Mouse (Mus musculus) gastrocnemius, postnatal 36 days (tissue): ENCODE data around the gene Ddx46. TPM values are rescaled to one million over a fixed set of nuclear protein-coding genes. Genes with fewer than 3 reads are reported as not detected.
A peak's percentile ranks its signal among the peaks of the same experiment; 100 is the strongest.
"Not testable (repeated sequence)": the region's sequence is repeated elsewhere in the genome, so short reads cannot be mapped to it uniquely, and the experiment has no call there.

ENCODE experiments used
- DNase-seq, 2 experiments: peaks; one replicate each; pipeline ENCODE4 v3.0.0; 2022
- intact Hi-C: fragments of 180-260 bp; cut with DNase I; formaldehyde crosslinking; loops from one replicate; pipeline ENCODE4 v1.15.1; 2025
- long read RNA-seq, 2 experiments: library from polyadenylated mRNA; stranded (forward); transcript quantifications; one replicate each; pipeline ENCODE4 v2.0.0; 2021
- total RNA-seq, 2 experiments: library from RNA; stranded (reverse); gene quantifications; 2 replicates each; pipeline ENCODE4 v1.2.3; 2021

Gene Ddx46
- total RNA-seq = 10 to 100 TPM; 17.7 to 19.8 TPM
- long read RNA-seq, experiment 1, full-length matches to known transcripts = 2 of 6 reads
- long read RNA-seq, experiment 1, partial matches to known transcripts = 2 of 6 reads
- long read RNA-seq, experiment 1, other reads (novel, unspliced or antisense) = 2 of 6 reads
- long read RNA-seq, experiment 2, full-length matches to known transcripts = 3 of 11 reads
- long read RNA-seq, experiment 2, partial matches to known transcripts = 0 of 11 reads
- long read RNA-seq, experiment 2, other reads (novel, unspliced or antisense) = 8 of 11 reads

DNA sequence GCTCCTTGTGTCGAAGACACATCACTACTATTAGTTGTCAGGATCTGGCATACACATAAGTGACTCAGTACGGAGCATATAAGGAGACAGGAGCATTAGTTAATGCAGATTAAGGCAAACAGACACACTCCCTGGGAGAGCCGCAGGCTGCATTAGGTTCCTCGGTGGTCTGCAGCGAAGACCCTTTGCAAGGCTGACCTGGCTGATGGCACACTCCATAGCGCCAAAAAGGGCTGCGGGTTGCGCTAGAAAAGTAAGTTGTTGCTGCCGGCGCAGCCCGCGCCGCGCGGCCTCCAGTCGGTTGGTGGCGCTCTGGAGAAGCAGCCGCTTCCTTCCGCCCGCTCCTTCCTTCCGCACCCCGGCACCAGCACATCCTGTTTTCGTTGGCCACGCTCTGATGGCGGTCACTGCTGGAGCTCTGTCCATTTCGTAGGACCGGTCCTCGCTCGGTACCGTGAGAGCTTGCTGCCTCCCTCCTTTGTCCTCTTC, at the start of gene Ddx46:
Ddx46 (plus strand) TSS at position 389 of the 489 bp plus-strand sequence.
- peak; percentile 83 to 86 for DNase-seq
- intact Hi-C loops = no loop called here

DNA sequence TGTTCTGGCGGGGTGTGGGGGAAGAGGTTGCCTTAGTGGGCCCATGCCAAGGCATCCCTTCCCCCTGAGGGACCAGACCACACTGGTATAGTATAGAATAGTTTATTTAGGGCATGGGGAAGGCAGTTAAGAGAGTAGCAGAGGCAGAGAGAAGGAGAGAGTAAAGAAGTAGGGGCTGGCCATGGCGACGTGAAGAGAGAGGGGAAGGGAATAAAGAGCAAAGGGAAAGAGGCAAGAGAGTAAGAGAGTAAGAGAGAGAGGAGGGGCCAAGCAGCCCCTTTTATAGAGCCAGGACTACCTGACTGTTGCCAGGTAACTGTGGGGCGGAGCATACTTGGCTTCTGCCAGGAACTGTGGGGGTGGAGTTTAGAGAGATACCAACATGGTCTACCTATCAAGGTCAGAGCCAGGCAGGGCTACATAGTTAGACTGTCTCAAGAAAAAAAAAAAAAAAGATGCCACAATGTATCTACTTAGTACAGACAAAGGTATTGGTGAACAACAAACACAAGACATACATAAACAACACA, 42.8 kb upstream of the Ddx46 start:
- intact Hi-C loops = no loop called here
- DNase-seq = no peak

DNA sequence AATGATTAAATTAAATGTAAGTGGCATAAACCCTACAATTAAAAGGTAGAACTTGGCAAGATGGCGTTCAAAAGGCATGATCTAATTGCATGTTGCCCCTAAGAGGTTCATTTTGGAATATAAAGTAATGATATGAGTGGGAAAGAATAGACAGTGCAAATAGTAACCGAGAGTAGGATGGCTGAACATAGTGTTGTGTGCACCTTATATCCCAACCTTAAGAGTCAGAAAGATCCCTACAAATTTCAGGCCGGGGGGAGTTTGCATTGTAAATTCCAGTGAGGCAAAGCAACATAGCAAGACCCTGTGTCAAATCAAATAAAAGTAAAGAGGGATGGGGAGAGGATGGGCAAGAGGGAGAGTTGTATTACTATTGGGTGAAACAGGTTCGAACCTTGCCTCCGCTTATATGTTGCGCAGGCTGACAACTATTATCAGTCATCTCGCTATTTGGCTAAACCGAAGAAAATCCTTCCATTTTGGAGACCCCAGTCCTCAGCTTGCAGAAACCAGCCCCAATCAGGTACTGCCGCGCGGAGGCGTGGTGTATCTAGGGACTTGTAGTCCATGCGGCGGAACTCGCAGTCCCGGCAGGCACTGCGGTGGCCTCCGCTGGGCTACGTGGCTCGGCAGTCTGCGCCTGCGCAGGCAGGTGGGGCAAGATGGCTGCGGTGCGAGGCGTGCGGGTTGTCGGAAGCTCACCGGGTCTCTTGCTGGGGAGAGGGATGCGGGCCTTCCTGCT, 42.1 kb upstream of the Ddx46 start:
- intact Hi-C loops = no loop called here
- peak; percentile 91 to 94 for DNase-seq

DNA sequence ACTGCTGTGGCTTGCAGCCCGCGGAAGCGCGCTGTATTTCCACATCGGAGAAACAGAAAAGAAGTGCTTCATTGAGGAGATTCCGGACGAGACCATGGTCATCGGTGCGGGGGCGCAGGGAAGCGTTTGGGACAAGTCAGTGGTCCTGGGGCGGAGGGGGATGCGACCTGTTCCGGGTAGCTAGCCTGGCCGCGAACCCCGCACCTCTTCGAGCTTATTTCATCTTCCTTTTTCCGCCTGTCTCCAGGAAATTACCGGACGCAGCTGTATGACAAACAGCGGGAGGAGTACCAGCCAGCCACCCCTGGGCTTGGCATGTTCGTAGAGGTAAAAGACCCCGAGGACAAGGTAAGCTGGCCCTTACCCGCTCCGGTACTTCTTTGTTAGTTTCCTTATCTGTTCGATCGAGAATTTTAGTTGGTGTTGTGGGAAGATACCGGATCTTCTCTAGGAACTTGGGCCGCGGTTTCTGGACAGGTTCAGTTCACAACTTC, 41.5 kb upstream of the Ddx46 start:
- intact Hi-C loops = no loop called here
- no peak for DNase-seq

DNA sequence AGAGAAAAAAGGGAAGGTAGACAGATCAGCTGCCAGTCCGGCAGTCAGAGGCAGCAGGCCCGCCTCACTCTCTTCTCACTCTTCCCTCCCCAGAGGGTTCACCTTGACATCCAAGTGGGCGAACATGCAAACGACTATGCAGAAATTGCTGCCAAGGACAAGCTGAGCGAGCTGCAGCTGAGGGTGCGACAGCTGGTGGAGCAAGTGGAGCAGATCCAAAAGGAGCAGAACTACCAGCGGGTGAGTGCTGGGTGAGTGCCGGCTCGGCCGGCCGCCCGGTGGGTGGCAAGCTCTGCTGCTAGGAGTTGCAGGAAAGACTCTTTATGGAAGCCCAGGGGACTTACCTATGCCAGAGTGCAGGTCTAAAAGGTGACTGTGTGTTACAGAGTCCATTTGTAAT, 39.5 kb upstream of the Ddx46 start:
- intact Hi-C loops = no loop called here
- peak in 1 of 2 experiments; percentile 43 for DNase-seq

DNA sequence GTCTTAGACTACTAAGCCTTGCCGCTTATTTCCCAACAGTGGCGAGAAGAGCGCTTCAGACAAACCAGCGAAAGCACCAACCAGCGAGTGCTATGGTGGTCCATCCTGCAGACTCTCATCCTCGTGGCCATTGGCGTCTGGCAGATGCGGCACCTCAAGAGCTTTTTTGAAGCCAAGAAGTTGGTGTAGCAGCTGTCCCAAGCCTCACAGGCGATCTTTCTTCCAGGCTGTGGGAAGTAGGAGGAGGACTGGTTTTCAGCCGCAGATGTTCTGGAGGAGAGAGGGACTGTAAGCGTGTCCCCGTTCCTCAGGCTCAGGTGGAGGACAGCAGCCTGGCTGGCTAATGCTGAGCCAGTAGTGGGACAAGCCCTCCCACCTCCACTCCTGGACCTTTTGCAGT, 38.0 kb upstream of the Ddx46 start:
- DNase-seq = no peak
- intact Hi-C loops = no loop called here

DNA sequence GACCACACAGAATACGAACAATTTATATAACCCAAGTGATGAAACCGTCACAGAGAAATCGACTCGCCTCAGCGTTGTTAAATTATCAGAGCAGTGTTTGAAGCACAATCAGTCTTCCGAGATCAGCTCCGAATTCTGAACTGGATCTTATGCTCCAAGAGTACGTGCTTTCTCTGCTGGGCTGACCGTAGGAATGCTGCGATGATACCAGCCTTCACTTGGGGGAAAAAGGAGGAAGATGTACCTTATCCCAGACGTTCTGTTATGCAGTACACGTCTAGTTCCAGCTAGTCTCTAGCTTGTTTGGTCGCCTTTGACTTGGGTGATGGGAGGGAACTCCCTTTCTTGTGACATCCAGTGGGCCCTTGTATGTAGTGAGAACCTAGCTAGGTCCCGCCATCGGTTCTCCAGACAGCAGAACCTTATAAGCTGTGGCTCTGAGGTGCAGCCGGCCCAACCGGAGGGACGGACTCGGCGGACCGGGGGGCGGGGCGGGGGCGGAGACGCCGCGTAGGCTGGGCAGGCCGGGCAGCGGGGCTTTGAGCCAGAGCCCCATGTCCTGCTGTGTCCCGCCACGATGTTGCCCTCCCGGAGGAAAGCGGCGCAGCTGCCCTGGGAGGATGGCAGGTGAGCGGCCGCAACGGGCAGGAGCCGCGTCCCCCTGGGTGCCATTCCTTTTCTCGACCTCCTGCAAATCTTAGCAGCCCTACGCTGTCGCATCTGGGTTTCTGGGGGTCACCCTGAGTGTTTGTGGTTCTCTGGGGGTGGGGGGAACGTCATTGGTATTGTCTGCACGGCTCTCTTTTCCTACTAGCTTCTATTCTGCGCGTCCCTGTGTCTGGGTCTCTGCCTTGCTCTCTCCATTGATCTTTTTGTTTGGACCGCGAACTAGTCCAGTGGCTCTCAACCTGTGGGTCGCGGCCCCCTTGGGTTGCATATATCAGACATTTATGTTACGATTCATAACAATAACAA, 35.0 kb upstream of the Ddx46 start, which contains the start of gene B4galt7:
B4galt7 (plus strand) TSS at position 331 of the 975 bp plus-strand sequence.
- intact Hi-C loops = loop anchor here (5.0 kb wide), 1 partner anchor 127 kb away; the partner anchor contains the start of gene Pcbd2
- DNase-seq = peak; percentile 82 to 87

DNA sequence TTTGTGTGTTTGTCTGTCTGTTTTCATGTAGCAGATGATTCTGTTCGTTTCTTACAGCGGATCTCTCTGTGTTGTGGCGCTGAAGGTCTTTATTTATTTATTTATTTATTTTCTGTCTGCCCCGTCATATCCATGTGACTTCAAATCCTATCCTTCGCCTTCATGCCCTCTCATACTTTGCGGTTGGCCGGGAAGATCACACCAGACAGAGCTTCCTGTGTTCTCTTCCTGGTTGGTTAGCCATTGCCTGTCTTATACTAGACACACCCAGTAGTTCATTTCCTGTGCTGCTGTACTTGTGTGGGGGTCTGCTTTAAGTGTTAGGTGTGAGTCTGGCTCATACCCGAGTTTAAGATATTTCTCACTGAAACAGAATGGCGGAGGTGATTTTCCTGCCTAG, 34.2 kb upstream of the Ddx46 start:
- intact Hi-C loops = loop anchor here (5.0 kb wide), 1 partner anchor 127 kb away; the partner anchor contains the start of gene Pcbd2
- no peak for DNase-seq

DNA sequence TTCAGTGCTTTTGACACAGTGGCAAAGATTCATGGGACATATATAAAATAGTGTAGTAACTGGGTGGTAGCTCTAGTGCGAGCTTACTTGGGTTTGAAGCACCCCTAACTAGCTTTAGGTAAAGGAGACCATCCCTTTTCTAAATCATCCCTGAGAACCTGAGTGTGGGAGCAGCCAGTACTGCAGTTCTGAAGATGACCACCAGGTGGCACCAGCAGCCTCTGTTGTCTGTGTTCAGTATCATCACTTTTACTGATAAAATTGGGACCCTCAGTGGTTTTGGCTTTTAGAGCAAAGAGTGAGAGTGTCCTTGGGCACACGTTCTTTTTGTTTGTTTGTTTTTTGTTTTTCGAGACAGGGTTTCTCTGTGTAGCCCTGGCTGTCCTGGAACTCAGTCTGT, 33.2 kb upstream of the Ddx46 start:
- peak; percentile 73 to 75 for DNase-seq
- intact Hi-C loops = loop anchor here (5.0 kb wide), 1 partner anchor 126 kb away; the partner anchor contains the start of gene Pcbd2

DNA sequence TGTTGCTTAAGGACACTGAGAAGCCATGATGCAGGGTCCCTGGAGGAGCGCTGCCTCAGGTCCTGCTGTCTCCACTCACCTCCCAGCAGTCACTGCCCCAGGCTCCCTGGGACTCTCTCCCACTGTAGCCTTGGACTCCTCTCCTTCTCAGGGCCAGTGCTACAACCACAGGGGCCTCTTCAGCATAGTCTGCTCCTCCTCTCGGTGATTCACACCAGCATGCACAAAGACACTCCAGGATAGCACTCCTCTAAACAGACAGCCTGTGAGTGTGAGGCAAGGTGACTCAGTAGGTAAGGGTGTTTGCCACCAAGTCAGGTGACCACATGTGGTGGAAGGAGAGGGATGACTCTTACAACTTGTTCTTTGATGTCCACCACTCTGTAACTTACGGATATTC, 30.2 kb upstream of the Ddx46 start:
- intact Hi-C loops = loop anchor here (2.0 to 5.0 kb wide), 2 partner anchors 36 to 123 kb away; partner anchors contain the start of gene Pcbd2
- DNase-seq = no peak

DNA sequence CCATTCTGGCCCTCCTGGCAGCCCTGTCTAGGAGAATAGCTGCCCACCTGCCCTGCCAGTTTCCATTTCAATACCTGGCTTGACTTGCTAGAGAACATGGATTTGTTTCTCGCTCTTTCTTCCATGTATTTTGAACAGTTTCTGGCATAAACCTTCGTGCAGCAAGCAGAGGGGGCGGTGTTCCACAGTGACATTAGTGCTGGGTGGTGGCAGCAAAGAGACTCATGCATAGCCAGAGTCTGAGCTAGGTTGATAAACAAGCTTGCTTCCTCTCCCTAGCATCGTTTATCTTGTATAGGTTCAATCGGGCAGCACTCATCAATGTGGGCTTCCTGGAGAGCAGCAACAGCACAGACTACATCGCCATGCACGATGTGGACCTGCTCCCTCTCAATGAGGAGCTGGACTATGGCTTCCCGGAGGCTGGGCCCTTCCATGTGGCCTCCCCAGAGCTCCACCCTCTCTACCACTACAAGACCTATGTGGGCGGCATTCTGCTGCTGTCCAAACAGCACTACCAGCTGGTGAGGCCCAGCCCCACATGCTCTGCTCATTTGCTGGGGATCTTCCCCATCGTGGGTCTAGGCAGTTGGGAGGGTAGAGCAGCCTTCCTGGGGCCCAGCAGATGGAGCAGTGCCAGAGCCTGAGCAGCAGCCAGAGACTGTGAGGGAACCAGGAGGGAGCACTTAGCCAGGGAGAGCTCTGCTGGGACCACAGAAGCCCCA, 27.8 kb upstream of the Ddx46 start:
- DNase-seq = no peak
- intact Hi-C loops = no loop called here

DNA sequence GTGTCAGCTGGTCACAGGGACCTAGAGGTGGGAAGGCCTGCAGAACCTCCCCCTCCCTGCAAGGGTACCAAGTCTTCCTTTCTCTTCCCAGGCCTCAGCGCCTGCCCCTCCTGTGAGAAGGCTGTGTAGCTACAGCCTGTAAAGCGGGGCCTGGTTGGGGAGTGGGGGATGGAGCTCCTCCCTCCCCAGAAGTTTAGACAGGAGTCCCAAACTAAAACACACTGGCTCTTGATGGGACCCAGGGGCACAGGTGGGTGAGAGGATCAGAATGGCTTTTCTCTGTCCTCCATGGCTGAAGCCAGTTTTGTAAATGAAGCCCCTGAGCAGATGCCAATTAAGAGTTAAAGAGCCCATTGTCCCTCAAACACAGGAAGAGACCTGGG, 27.2 kb upstream of the Ddx46 start:
- no peak for DNase-seq
- intact Hi-C loops = no loop called here

DNA sequence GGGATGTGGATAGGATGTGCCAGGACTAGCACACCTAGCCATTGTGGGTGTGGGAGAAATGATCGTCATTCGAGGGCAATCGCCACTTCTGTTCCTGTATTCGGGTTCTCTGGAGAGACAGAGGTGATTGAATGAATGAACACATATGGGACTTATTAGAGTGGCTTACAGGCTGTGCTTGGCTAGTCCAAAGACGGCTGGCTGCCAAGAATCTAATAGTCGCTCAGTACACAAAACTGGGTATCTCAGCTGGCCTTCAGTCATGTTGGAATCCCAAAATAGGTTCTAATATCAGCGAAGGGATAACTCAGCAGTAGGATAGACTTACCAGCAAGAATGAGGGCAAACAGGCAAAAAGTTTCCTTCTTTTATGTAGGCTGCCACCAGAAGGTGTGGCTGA, 22.8 kb upstream of the Ddx46 start:
- no peak for DNase-seq
- intact Hi-C loops = no loop called here

DNA sequence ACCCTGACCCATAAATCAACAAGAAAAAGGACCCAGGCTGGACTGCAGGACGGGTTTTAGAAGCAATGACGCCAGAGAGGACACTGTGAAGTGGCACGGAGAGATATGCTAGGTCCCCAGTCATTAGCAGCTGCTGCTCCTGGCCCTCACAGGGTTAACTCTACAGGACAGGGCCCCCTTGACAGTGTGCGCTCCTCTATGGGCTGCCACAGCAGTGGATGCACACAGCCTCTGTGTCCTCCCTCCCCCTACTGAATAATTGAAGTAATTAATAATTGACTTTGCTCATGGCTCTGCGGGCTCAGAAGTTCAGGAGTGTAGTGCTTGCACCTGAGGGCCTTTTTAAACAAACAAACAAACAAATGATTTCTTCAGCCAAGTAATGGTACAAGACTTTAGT, 21.4 kb upstream of the Ddx46 start:
- intact Hi-C loops = no loop called here
- DNase-seq = no peak

DNA sequence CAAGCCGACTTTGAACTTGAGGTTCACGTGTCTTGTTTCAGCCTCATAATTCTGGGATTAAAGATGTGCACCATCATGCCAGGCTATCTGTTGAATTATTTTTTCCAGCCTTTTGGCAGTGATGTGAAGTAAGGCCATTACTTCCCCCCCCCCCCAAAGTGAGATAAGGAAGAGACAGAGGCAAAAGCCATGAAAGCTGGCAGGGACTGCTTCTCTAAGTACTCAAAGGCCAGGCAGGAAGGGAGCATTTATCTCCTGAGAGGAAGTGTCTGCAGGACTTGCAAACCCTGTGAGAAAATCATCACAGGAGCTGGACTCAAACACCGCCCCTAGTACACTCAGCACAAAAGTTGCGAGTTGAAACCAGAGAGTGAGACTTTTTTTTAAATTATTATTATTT, 15.5 kb upstream of the Ddx46 start:
- no peak for DNase-seq
- intact Hi-C loops = no loop called here

DNA sequence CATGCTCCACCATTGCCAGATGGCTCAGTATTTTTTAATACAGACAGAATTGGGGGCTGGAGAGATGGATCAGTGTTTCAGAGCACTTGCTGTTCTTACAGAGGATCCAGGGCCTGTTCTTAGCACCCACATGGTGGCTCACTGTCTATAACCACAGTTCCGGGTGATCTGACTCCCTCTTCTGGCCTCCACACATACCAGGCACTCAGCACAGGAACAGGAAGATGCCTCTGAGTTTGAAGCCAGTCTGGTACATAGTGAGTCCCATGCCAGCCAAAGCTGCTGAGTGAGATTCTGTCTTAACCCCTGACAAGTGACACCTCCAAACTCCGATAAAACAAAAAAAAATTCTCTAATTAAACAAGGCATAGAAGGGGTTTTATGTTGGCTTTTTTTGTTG, 14.6 kb upstream of the Ddx46 start:
- DNase-seq = no peak
- intact Hi-C loops = no loop called here

DNA sequence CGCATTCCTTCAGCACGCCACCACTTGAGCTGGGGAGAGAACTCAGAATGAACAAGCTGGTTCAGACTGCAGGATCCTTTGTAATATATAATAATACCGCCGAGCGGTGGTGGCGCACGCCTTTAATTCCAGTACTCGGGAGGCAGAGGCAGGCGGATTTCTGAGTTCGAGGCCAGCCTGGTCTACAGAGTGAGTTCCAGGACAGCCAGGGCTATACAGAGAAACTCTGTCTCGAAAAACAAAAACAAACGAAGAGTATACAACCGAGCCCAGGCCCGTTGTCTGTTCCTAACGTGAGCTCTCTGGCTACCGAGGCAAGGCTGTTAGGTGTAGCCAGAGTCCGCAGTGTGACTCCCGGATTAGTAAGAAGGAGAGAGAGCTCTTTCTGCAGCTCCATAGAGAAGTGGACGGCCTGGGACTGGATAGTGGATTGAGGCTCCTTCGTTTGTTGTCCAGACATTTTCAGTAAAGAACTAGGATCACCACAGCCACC, 12.6 kb upstream of the Ddx46 start:
- DNase-seq, intact Hi-C loops: not testable (repeated sequence)

DNA sequence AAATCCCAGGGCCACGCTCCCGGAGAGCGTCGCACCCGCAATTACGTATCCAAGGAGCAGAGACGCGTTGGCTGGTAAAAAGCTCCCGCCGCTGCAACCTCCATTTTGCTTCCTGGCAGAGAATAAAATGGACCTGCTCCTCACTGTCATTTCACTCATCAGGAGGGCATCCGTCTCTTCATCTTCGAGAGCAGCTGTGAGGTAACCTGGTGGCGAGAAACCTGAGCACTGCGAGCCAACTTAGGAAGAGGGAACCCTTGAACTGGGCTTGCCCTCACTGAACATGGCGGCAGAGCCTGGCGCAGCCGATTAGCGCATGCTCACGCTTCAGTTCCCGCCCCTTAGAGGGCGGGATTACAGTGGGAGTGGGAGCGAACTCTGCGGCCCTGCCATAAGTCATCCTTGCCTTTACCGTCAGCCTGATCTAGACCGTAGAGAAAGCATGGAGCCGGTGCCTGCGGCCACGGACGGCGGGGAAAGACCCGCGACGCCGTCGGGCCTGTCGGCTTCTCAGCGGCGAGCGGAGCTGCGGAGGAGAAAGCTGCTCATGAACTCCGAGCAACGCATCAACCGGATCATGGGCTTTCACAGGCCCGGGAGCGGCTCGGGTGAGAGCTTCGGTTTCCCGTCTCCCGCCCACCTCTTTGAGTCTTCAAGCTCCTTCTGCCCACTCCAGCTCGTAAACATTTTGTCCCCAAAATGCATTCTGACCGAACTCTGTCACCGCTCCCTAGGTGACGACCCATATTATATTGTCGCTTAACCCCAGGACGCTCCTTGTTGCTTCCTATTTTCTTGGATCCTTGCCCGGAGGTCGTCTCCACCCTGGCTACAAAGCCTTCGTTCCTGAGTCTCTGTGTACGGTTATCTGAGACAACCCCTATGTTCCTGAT, 11.9 kb upstream of the Ddx46 start, which contains the start of gene Caml:
Caml (plus strand) TSS at position 357 of the 893 bp plus-strand sequence.
- intact Hi-C loops = no loop called here

More for the DNA sequence above, 11.9 kb upstream of the Ddx46 start, which contains the start of gene Caml:
- DNase-seq = peak; percentile 81 to 88
